Mouse (Mus musculus) ovary, postnatal 36 days (tissue): ENCODE measurements at regions not wholly inside any gene's neighbourhood (a gene's known extent, or its start where the extent isn't known, plus 50 kb on each side); places are given as distances from the start of the nearest gene placed in this dataset.

ENCODE experiments used
- DNase-seq: peaks from one replicate; pipeline ENCODE4 v3.0.0; 2022; ENCODE audit warnings: low spot score, mixed read lengths

GRCm38 (mm10) chr14:119966666-119967065 is 75.6 kb downstream of the Oxgr1 start:
- DNase-seq, result no peak

DNA sequence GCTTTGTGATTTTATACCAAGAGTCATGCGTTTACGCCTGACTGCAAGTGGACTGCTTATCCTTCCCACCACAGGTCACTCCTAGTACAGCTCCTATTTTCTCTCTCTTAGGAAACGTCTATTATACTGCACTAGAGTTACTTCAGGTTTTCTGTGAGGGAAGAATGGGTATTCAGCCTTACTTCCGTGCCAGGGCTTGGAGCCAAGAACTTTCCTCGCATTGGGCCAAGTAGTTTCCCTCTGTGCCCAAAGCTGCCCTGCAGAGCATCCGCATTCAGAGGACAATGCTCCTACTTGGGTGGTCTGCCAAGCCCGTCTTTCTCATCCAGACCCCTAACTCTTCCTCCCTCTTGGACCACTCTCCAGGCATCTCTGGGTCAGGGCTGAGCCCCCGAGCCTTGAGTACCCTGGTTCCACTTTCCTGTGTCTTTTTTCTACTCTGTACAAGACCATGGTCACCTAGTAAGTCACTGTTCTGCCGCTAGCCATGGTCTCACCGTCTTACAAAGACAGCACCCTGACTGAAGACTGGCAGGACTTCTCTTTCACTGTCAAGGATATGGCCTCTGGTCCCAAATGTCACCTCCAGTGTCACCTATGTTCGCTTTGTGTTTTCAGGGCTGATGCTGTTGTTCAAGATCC is 76.3 kb downstream of the Oxgr1 start:
- peak; percentile 27 for DNase-seq

DNA sequence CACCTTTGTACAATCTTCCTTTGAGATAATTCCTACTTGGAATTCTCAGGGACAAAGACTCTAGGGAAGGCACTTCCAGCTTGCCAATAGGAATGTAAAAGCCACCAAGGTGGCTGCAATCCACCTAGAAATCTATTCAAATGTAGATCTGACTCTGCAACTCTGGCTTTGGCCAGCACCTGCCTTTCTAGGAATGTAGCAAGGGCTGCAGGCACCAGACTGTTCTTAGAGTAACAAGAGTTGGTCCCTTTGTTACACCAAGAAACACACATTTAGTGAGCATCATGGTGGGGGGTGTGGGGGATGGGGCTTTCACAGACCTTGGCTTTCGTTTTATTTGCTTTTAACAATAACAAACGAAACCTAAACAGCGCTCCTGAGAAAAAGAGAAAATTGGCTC is 78.5 kb downstream of the Oxgr1 start:
- no peak for DNase-seq

DNA sequence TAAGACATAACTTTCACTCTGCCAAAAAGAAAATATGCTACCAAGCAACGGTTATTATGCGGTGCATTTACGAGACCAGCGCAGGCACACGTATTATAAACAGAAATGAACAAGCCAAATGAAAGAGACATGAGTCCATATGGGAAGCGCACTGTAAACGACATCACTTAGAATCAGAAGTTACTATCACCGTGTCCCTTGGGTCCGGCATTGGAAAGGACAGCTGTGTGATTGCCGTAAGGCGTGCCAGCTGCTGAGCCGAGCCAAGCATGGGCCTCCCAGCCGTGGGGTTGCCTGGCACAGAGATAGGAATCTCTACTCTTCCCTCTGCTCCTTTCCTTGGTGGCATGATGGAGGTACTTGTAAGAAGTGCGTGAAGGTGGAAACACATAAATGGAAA is 88.4 kb downstream of the Oxgr1 start:
- DNase-seq, result no peak

DNA sequence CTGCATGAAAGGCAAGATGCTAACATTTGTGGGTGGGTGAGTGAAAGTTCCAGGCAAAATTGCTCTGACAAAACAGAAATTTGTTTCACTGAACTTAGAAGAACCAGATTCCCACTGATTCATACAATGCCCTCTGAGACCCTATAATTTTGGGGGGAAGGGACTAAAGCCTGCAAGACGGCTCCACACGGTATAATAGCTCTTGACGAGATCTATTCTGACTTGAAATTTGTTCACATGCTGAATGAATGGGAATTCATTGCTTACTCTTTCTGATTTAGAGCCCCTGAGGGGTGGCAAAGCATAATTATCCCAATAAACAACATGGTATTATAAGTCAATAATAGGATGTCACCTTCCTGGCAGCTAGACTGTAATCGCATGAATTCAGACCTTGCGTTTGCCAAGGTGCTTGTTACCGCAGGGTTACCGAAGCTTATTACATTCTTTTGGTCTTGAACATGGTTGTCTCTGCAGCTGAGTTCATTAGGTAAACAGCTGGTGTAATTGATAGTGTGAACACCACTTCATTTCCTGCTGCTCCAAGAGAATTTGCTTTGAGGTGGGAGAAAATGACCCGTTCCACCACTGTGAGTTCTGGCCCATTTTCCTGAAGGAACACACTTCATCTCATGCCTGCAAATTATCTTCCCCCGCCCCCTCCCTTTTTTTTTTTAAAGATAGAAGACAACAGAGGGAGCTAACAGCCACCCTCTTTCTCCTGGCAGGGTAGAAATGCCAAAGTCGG is 89.2 kb downstream of the Oxgr1 start:
- no peak for DNase-seq
